Mouse (Mus musculus) embryonic facial prominence, embryonic 11.5 days (tissue): Measurements from ENCODE around the gene Cat. TPM values are rescaled to one million over a fixed set of nuclear protein-coding genes. Genes with fewer than 3 reads are reported as not detected.

Source experiments
- ATAC-seq: fragments of 200-750 bp; cut with Nextera tagmentation; replicated peaks from 2 replicates; pipeline ENCODE4 v1.8.0; 2017; ENCODE audit warnings: low read depth; ENCODE audit not compliant: insufficient number of reproducible peaks, low FRiP score, low TSS enrichment
- DNase-seq: peaks from one replicate; pipeline ENCODE4 v3.0.0-alpha.2; 2015; ENCODE audit warnings: low spot score
- H3K27ac ChIP-seq: fragments of 300-500 bp; sonication (generic); replicated peaks from 2 replicates; pipeline ENCODE4 v1.5.1; 2014; ENCODE audit warnings: mild to moderate bottlenecking, low read depth, low read length, control low read depth
- H3K27me3 ChIP-seq: fragments of 300-500 bp; sonication (generic); 2 replicates; pipeline ENCODE4 v1.6.1; 2014; ENCODE audit warnings: mild to moderate bottlenecking, low read length, moderate library complexity, mixed read lengths; ENCODE audit not compliant: control insufficient read depth, insufficient read depth
- H3K36me3 ChIP-seq: fragments of 300-500 bp; sonication (generic); replicated peaks from 2 replicates; pipeline ENCODE4 v1.6.1; 2014; ENCODE audit warnings: low read depth, mild to moderate bottlenecking, low read length, moderate library complexity, mixed read lengths; ENCODE audit not compliant: control insufficient read depth, insufficient read depth
- H3K4me1 ChIP-seq: fragments of 300-500 bp; sonication (generic); 2 replicates; pipeline ENCODE4 v1.6.1; 2014; ENCODE audit warnings: low read length, mixed read lengths; ENCODE audit not compliant: control insufficient read depth, insufficient read depth
- H3K4me2 ChIP-seq: fragments of 300-500 bp; sonication (generic); 2 replicates; pipeline ENCODE4 v1.6.1; 2014; ENCODE audit warnings: low read depth, mild to moderate bottlenecking, control low read depth, low read length, moderate library complexity
- H3K4me3 ChIP-seq: fragments of 300-500 bp; sonication (generic); 2 replicates; pipeline ENCODE4 v1.5.1; 2014; ENCODE audit warnings: low read depth, low read length, control low read depth
- H3K9ac ChIP-seq: fragments of 300-500 bp; sonication (generic); replicated peaks from 2 replicates; pipeline ENCODE4 v1.6.1; 2014; ENCODE audit warnings: mild to moderate bottlenecking, control low read depth, low read length
- H3K9me3 ChIP-seq: fragments of 300-500 bp; sonication (generic); replicated peaks from 2 replicates; pipeline ENCODE4 v1.6.1; 2016; ENCODE audit warnings: mild to moderate bottlenecking, low read length, inconsistent platforms, mixed read lengths; ENCODE audit not compliant: control insufficient read depth
- WGBS: fragments of 180-500 bp; shearing (Covaris S2); extraction: QIAGEN DNeasy Blood & Tissue Kit; methylation state at CpG from one replicate; pipeline ENCODE4 v1.1.7; 2014; 5-methylcytosine and 5-hydroxymethylcytosine counted together
- polyA plus RNA-seq: library from polyadenylated mRNA; unstranded; fragments of >200 nt; fragmentation: Nextera tagmentation; extraction: Ambion mirVana; gene quantifications from 2 replicates; pipeline ENCODE4 v1.2.1, GENCODE M21; 2014

Cat gene
- polyA plus RNA-seq, 1 experiment from 2014 or later: 127 TPM

GRCm38 (mm10) chr2:103481314-103482231 is 3.4 kb downstream of the Cat start:
- no peak for DNase-seq
- no peaks in the 10 kb centered on the region for H3K4me1 ChIP-seq
- H3K27me3 ChIP-seq: no peaks in the 10 kb centered on the region
- H3K9ac ChIP-seq: no peak overlapping the region
- ATAC-seq: no peak
- no peaks in the 10 kb centered on the region for H3K36me3 ChIP-seq
- 85% methylated on average over 11 of the region's 11 CpGs for WGBS
- H3K4me3 ChIP-seq: no peak overlapping the region
- H3K4me2 ChIP-seq: no peak overlapping the region
- no peaks in the 10 kb centered on the region for H3K9me3 ChIP-seq
- no peak overlapping the region for H3K27ac ChIP-seq

- 96% methylated on average over 4 of the region's 4 CpGs for WGBS
- DNase-seq (no peak), ATAC-seq (no peak)
- Histone ChIP-seq H3K27ac (no peak overlapping the region), H3K4me3 (no peak overlapping the region), H3K36me3 (no peaks in the 10 kb centered on the region), H3K9ac (no peak overlapping the region), H3K27me3 (no peaks in the 10 kb centered on the region), H3K4me2 (no peak overlapping the region), H3K9me3 (no peaks in the 10 kb centered on the region), H3K4me1 (no peaks in the 10 kb centered on the region)
Measured at GRCm38 (mm10) chr2:103480871-103481270, 4.1 kb downstream of the Cat start.

GRCm38 (mm10) chr2:103480240-103480639 is 4.7 kb downstream of the Cat start:
- H3K4me1 ChIP-seq: no peaks in the 10 kb centered on the region
- ATAC-seq: no peak
- no peaks in the 10 kb centered on the region for H3K9me3 ChIP-seq
- no peak overlapping the region for H3K4me2 ChIP-seq
- H3K4me3 ChIP-seq: no peak overlapping the region
- WGBS: 88% methylated on average over 8 of the region's 8 CpGs
- H3K36me3 ChIP-seq: no peaks in the 10 kb centered on the region
- no peak for DNase-seq
- H3K27me3 ChIP-seq: no peaks in the 10 kb centered on the region
- H3K9ac ChIP-seq: no peak overlapping the region
- H3K27ac ChIP-seq: no peak overlapping the region

GRCm38 (mm10) chr2:103478326-103478725 is 6.6 kb downstream of the Cat start:
- Histone ChIP-seq H3K27me3 (no peaks in the 10 kb centered on the region), H3K27ac (no peak overlapping the region), H3K9ac (no peak overlapping the region), H3K36me3 (no peaks in the 10 kb centered on the region; the same call in 1 of the 2 replicates), H3K4me2 (no peak overlapping the region), H3K9me3 (no peaks in the 10 kb centered on the region), H3K4me1 (no peaks in the 10 kb centered on the region), H3K4me3 (no peak overlapping the region)
- 94% methylated on average over 3 of the region's 3 CpGs for WGBS
- DNase-seq: no peak
- no peak for ATAC-seq

GRCm38 (mm10) chr2:103477456-103477855 is 7.5 kb downstream of the Cat start:
- Histone ChIP-seq H3K4me2 (no peak overlapping the region), H3K27ac (no peak overlapping the region), H3K4me3 (no peak overlapping the region), H3K9ac (no peak overlapping the region), H3K9me3 (no peaks in the 10 kb centered on the region), H3K27me3 (no peaks in the 10 kb centered on the region), H3K36me3 (no peaks in the 10 kb centered on the region; the same call in 1 of the 2 replicates), H3K4me1 (no peaks in the 10 kb centered on the region)
- DNase-seq: no peak
- WGBS: 63% methylated on average over 4 of the region's 4 CpGs
- no peak for ATAC-seq

GRCm38 (mm10) chr2:103476657-103477056 is 8.3 kb downstream of the Cat start:
- no peak for ATAC-seq

GRCm38 (mm10) chr2:103476180-103476579 is 8.8 kb downstream of the Cat start:
- no peak overlapping the region for H3K27ac ChIP-seq
- WGBS: 89% methylated on average over 2 of the region's 2 CpGs
- ATAC-seq: no peak

More at GRCm38 (mm10) chr2:103476657-103477056, 8.3 kb downstream of the Cat start:
- Histone ChIP-seq H3K36me3 (no peaks in the 10 kb centered on the region; the same call in 1 of the 2 replicates), H3K27ac (no peak overlapping the region), H3K9ac (no peak overlapping the region), H3K4me3 (no peak overlapping the region), H3K9me3 (no peaks in the 10 kb centered on the region), H3K27me3 (no peaks in the 10 kb centered on the region), H3K4me1 (no peaks in the 10 kb centered on the region), H3K4me2 (no peak overlapping the region)
- WGBS: 91% methylated on average over 11 of the region's 11 CpGs
- DNase-seq: no peak

GRCm38 (mm10) chr2:103473362-103473761 is 11.6 kb downstream of the Cat start:
- H3K9ac ChIP-seq: no peak overlapping the region
- H3K4me2 ChIP-seq: no peak overlapping the region
- DNase-seq: no peak
- WGBS: 90% methylated on average over 3 of the region's 3 CpGs
- no peaks in the 10 kb centered on the region for H3K4me1 ChIP-seq
- no peak overlapping the region for H3K27ac ChIP-seq
- H3K36me3 ChIP-seq: no peaks in the 10 kb centered on the region; the same call in none of the 2 replicates
- no peaks in the 10 kb centered on the region for H3K9me3 ChIP-seq
- H3K4me3 ChIP-seq: no peak overlapping the region
- no peak for ATAC-seq
- no peaks in the 10 kb centered on the region for H3K27me3 ChIP-seq

More at GRCm38 (mm10) chr2:103476180-103476579, 8.8 kb downstream of the Cat start:
- H3K9me3 ChIP-seq: no peaks in the 10 kb centered on the region
- no peak for DNase-seq
- H3K4me1 ChIP-seq: no peaks in the 10 kb centered on the region
- no peak overlapping the region for H3K4me2 ChIP-seq
- H3K36me3 ChIP-seq: no peaks in the 10 kb centered on the region; the same call in 1 of the 2 replicates
- no peak overlapping the region for H3K9ac ChIP-seq
- no peak overlapping the region for H3K4me3 ChIP-seq
- H3K27me3 ChIP-seq: no peaks in the 10 kb centered on the region
